Mouse (Mus musculus) heart, embryonic 16.5 days (tissue): ENCODE measurements around the gene Gabarapl2. TPM values are rescaled to one million over a fixed set of nuclear protein-coding genes. Genes with fewer than 3 reads are reported as not detected.

Experiments
- ATAC-seq: fragments of 200-750 bp; cut with Nextera tagmentation; replicated peaks from 2 replicates; pipeline ENCODE4 v1.8.0; 2017; ENCODE audit warnings: moderate number of reproducible peaks; ENCODE audit not compliant: insufficient read depth, low FRiP score; ENCODE audit errors: extremely low read depth
- H3K27ac ChIP-seq: fragments of 300-500 bp; sonication (generic); 2 replicates; pipeline ENCODE4 v1.5.1; 2014; ENCODE audit warnings: mild to moderate bottlenecking, low read length, control low read depth, moderate library complexity
- H3K27me3 ChIP-seq: fragments of 300-500 bp; sonication (generic); 2 replicates; pipeline ENCODE4 v1.6.1; 2014; ENCODE audit warnings: low read length, mixed read lengths; ENCODE audit not compliant: control insufficient read depth, insufficient read depth
- H3K36me3 ChIP-seq: fragments of 300-500 bp; sonication (generic); 2 replicates; pipeline ENCODE4 v1.6.1; 2014; ENCODE audit not compliant: control insufficient read depth, insufficient read depth
- H3K4me1 ChIP-seq: fragments of 300-500 bp; sonication (generic); 2 replicates; pipeline ENCODE4 v1.6.1; 2014; ENCODE audit warnings: low read length, mixed read lengths; ENCODE audit not compliant: control insufficient read depth, insufficient read depth
- H3K4me2 ChIP-seq: fragments of 300-500 bp; sonication (generic); 2 replicates; pipeline ENCODE4 v1.6.1; 2014; ENCODE audit warnings: low read depth, mild to moderate bottlenecking, control low read depth, low read length
- H3K4me3 ChIP-seq: fragments of 300-500 bp; sonication (generic); 2 replicates; pipeline ENCODE4 v1.5.1; 2014; ENCODE audit warnings: mild to moderate bottlenecking, control low read depth, low read length
- H3K9ac ChIP-seq: fragments of 300-500 bp; sonication (generic); 2 replicates; pipeline ENCODE4 v1.6.1; 2014; ENCODE audit warnings: low read length, control low read depth
- H3K9me3 ChIP-seq: fragments of 300-500 bp; sonication (generic); replicated peaks from 2 replicates; pipeline ENCODE4 v1.6.1; 2016; ENCODE audit warnings: low read length; ENCODE audit not compliant: control insufficient read depth
- WGBS: fragments of 180-500 bp; shearing (Covaris S2); extraction: QIAGEN DNeasy Blood & Tissue Kit; methylation state at CpG from one replicate; pipeline ENCODE4 v1.1.7; 2014; 5-methylcytosine and 5-hydroxymethylcytosine counted together
- polyA plus RNA-seq: library from polyadenylated mRNA; unstranded; fragments of >200 nt; fragmentation: Nextera tagmentation; extraction: Ambion mirVana; gene quantifications from 2 replicates; pipeline ENCODE4 v1.2.1, GENCODE M21; 2015

Gene Gabarapl2
- polyA plus RNA-seq, 1 experiment from 2014 or later = 211 TPM

GRCm38 (mm10) chr8:111909621-111910450, 30.7 kb upstream of the Gabarapl2 start, which contains the start of gene Chst5:
Gene Chst5 (minus strand): TSS chr8:111910447.
- peak within 1 kb of the TSS; percentile 44 for H3K4me3 ChIP-seq
- peak within 1 kb of the TSS; percentile 62 for H3K4me2 ChIP-seq
- 7% methylated on average over 47 of the region's 47 CpGs for WGBS
- no peaks in the 10 kb centered on the region; the same call in 1 of the 2 replicates for H3K4me1 ChIP-seq
- ATAC-seq = no peak
- no peaks in the 10 kb centered on the region for H3K9me3 ChIP-seq
- H3K27ac ChIP-seq = no peak within 1 kb of the TSS
- H3K27me3 ChIP-seq = peaks cover 34% of the 10 kb centered on the region
- no peaks in the 10 kb centered on the region for H3K36me3 ChIP-seq
- H3K9ac ChIP-seq = peak within 1 kb of the TSS; percentile 27

DNA sequence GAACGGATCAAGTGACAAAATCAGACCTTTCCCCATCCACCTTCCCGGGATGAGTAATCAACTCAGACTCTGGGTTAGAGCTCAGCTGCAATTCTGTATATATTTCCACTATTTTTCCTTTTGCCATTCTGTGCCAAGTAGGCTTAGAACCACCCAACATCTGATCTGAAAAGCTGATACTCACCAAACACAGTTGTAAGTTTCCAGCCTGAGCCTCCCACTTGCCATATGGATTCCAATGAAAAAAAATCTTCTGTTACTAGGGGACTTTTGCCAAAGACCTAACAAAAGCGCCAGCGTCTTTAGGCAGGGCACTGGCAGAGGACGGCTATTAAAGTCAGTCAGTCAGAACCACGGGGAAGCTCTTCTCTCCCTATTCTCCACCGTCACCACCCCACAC, 28.9 kb upstream of the Gabarapl2 start:
- H3K4me1 ChIP-seq = no peaks in the 10 kb centered on the region; the same call in 1 of the 2 replicates
- H3K4me3 ChIP-seq = no peak overlapping the region
- no peak for ATAC-seq
- H3K4me2 ChIP-seq = no peak overlapping the region
- no peaks in the 10 kb centered on the region for H3K36me3 ChIP-seq
- peaks cover 34% of the 10 kb centered on the region for H3K27me3 ChIP-seq
- no peak overlapping the region for H3K9ac ChIP-seq
- no peak overlapping the region for H3K27ac ChIP-seq
- H3K9me3 ChIP-seq = no peaks in the 10 kb centered on the region
- WGBS = 50% methylated on average over 7 of the region's 7 CpGs

DNA sequence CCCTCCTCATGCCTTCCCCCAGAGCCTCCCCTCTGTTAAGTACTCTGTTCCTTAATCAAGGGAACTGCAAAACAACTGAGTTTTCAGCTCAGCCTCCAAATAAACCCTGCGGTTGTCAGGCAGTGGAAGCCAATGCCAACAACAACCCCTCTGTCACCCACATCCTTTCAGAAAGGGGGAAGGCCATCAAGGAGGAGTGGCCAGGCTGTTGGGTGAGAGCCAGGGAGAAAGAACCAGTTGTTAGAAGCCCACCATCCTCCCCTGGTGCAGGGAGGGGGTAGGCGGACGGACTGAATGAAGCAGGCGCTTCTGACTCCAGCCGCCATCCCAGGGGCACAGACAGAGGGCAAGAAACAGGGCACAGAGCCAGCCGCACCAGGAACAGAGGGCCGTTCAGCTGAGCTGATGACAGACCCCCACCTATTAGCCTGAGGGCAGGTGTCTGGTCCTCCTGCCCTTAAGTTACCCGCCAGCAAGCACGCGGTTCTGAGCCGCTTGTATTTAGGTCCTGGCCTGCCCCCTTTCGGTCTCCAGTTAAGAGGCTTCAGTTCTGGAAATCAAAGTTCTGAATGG, 27.6 kb upstream of the Gabarapl2 start:
- WGBS = 35% methylated on average over 12 of the region's 12 CpGs
- Histone ChIP-seq H3K4me2 (no peak overlapping the region), H3K4me1 (no peaks in the 10 kb centered on the region; the same call in 1 of the 2 replicates), H3K36me3 (no peaks in the 10 kb centered on the region), H3K9me3 (no peaks in the 10 kb centered on the region), H3K27me3 (peaks cover 34% of the 10 kb centered on the region), H3K27ac (no peak overlapping the region), H3K4me3 (no peak overlapping the region), H3K9ac (0 out of 2 replicates have a peak overlapping the region, but pooled peaks have one; percentile 6)
- ATAC-seq = no peak

GRCm38 (mm10) chr8:111919663-111920062, 20.8 kb upstream of the Gabarapl2 start:
- 82% methylated on average over 2 of the region's 2 CpGs for WGBS
- Histone ChIP-seq H3K27me3 (no peaks in the 10 kb centered on the region), H3K9ac (no peak overlapping the region), H3K4me1 (no peaks in the 10 kb centered on the region), H3K4me3 (no peak overlapping the region), H3K9me3 (peaks cover 3% of the 10 kb centered on the region; the same call in 1 of the 2 replicates), H3K27ac (no peak overlapping the region), H3K36me3 (no peaks in the 10 kb centered on the region), H3K4me2 (no peak overlapping the region)
- no peak for ATAC-seq

DNA sequence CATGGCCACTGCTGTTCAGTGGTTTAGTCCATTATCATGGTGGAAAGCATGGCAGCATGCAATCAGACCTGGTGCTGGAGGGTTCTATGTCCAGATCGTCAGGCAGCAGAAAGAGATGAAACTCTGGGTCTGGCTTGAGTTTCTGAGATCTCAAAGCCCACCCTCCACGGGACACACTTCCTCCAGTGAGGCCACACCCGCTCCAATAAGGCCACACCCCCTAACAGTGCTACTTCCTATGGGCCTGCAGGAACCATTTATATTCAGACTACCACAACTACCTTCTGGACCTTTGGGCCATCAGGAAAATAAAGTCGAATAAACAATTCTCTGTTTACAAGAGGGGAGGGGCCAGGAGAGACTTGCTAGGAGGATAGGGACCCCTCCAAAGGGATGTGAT, 19.5 kb upstream of the Gabarapl2 start:
- Histone ChIP-seq H3K4me3 (no peak overlapping the region), H3K36me3 (no peaks in the 10 kb centered on the region), H3K4me2 (no peak overlapping the region), H3K9me3 (peaks cover 3% of the 10 kb centered on the region; the same call in 1 of the 2 replicates), H3K27me3 (no peaks in the 10 kb centered on the region), H3K9ac (no peak overlapping the region), H3K4me1 (0 out of 2 replicates have a peak, but pooled peaks cover 2% of the 10 kb centered on the region), H3K27ac (no peak overlapping the region)
- no peak for ATAC-seq
- WGBS = 70% methylated on average over 4 of the region's 4 CpGs

DNA sequence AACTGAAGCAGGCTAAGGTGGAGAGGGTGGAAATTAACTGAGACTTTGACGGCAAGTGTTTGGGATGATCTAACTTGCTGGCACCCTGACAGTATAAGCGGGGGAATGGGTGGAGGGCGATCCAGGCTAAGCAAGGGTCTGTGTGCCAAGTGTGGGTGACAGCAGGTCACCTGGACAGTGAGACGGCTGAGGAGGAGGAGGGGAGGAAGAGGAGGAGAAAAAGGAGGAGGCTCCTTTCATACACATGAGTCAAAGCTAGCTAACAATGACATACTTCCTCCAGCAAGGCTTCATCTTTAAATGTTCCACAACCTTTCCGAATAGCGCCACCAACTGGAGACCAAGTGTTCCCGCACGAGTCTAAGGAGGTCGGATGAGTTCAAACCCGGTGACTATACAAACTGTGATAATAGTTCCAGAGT, 17.1 kb upstream of the Gabarapl2 start:
- Histone ChIP-seq H3K4me1 (0 out of 2 replicates have a peak, but pooled peaks cover 2% of the 10 kb centered on the region), H3K4me3 (no peak overlapping the region), H3K36me3 (no peaks in the 10 kb centered on the region), H3K9ac (no peak overlapping the region), H3K9me3 (peaks cover 3% of the 10 kb centered on the region; the same call in 1 of the 2 replicates), H3K4me2 (peak overlapping the region; percentile 47), H3K27me3 (no peaks in the 10 kb centered on the region), H3K27ac (no peak overlapping the region)
- no peak; the same call in 1 of the 2 replicates for ATAC-seq
- 25% methylated on average over 10 of the region's 10 CpGs for WGBS

DNA sequence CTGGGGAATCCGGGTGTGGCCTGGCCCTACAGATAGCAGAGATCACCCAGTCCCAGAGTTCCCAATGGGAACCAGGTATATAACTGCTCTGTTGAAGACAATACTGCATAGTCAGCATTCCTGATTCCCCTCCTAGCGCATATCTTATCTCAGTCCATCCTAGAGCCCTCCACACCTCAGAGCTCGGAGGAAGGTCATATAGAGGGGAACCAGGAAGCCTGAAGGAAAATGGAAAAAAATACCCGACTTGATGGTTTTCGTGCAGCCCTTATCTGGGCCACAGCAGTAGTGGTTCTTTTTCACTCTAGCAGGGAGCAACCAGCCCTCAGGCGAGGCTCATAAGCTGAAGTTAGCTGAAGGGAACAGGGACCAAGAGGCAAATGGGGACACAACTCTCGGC, 15.5 kb upstream of the Gabarapl2 start:
- H3K4me3 ChIP-seq = no peak overlapping the region
- H3K27ac ChIP-seq = no peak overlapping the region
- no peaks in the 10 kb centered on the region for H3K9me3 ChIP-seq
- H3K36me3 ChIP-seq = no peaks in the 10 kb centered on the region
- WGBS = 40% methylated on average over 7 of the region's 7 CpGs
- 0 out of 2 replicates have a peak, but pooled peaks cover 2% of the 10 kb centered on the region for H3K4me1 ChIP-seq
- no peak overlapping the region for H3K4me2 ChIP-seq
- ATAC-seq = no peak
- no peaks in the 10 kb centered on the region for H3K27me3 ChIP-seq
- H3K9ac ChIP-seq = no peak overlapping the region

- no peak overlapping the region for H3K27ac ChIP-seq
- 47% methylated on average over 8 of the region's 8 CpGs for WGBS
These were observed 10.7 kb upstream of the Gabarapl2 start for GRCm38 (mm10) chr8:111929648-111930344.

More at GRCm38 (mm10) chr8:111929648-111930344, 10.7 kb upstream of the Gabarapl2 start:
- H3K9me3 ChIP-seq = no peaks in the 10 kb centered on the region
- H3K4me1 ChIP-seq = peaks cover 2% of the 10 kb centered on the region; the same call in 1 of the 2 replicates
- no peak overlapping the region for H3K9ac ChIP-seq
- no peak overlapping the region for H3K4me2 ChIP-seq
- no peak for ATAC-seq
- no peak overlapping the region for H3K4me3 ChIP-seq
- no peaks in the 10 kb centered on the region for H3K36me3 ChIP-seq
- H3K27me3 ChIP-seq = no peaks in the 10 kb centered on the region
